Mouse (Mus musculus): ENCODE results near the gene Apol7e.
"Not testable (repeated sequence)": the region's sequence is repeated elsewhere in the genome, so short reads cannot be mapped to it uniquely, and the experiment has no call there.

Apol7e gene

DNA sequence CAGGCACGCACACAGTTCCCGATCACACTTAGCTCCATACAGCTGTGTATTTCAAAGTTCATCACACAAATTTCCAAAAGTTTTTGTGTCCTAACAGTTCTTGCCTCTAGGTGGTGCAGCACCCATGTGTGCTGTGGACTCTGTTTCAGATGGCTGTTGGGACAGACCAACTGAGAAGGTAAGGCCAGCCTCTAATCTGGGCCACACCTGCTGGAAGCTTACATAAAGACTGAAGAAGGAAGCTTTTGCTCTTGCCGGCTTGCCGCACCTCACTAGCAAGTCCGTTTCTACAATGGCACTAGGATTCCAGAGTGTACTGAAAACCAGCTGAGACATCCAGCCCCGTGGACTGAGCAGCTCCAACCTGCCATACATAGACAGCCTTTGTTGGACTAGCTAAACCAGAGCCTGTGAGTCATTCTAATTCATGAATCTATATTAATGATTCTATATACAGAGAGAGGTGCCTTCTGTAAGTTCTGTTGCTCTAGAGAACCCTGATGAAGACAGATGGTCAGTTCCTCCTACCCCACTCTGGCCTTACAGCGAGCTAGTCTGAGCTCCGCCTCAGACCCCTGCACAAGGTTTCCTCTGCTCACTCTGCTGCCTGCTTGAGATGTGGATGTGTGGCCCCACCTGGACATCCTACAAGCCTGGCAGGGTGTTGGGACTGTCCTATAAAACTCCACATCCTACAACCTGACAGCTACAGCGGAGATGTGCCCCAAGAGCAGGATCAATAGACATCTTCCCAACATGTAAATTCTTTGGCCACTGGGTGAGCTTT is 42.0 kb downstream of the Apol7e start:
- no peak for DNase-seq (ENCODE audit: low read depth)

DNA sequence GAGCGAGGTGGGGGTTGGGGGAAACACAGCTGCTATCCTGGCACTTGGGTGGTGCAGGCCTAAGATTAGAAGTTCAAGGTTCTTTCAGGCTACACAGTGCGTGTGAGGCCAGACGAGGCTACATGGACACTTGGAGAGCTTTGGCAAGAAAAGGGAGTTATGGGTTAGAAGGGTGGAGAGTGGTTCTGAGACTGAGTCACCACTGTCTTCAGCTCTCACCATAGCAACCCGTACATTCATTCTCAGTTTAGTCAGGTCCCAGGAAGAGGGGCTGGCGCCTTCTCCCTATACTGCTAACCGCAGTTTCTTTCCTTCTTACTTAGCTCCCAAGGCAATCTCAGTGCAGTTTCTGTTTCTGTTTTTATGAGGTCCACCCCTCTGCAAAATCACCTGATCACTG is 42.9 kb downstream of the Apol7e start:
- not testable (repeated sequence) for DNase-seq (ENCODE audit: low read depth)

DNA sequence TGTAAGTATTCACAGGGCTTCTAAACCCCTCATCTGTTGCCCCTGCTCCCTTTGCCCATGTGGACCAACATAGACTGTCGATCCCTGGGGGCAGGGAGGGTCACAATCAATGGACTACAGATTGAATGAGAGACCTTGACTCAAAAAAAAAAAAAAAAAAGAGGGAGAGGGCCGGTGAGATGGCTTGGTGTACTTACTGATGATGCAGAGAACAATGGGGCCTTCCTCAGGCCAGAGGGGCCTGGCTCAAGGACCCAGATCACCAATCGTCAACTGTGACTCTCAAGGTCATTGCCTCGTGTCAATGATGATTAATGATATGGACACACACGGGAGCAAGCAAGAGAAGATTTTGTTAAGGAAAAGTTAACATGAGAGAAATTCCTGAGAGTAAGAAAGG is 46.0 kb downstream of the Apol7e start:
- no peak for DNase-seq (ENCODE audit: low read depth)

DNA sequence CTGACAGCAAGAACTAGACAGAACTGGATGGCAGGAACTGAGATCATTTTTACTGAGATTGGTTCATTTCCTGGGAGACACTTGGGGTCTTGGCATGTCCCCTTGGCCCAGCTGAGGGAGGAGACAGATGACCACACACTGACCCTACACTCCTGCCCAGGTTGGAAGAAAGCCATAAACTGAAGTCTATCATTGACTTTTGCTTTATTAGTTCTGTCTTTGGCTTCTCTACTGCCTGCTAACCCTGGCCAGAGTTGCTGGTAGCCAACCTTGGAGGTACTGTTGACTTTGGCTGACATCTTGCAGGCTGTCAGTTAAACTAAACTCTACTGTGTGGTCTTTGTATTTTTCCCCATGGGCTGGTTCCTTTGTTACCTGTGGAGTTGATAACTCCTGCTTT is 46.4 kb downstream of the Apol7e start:
- no peak for DNase-seq (ENCODE audit: low read depth)

DNA sequence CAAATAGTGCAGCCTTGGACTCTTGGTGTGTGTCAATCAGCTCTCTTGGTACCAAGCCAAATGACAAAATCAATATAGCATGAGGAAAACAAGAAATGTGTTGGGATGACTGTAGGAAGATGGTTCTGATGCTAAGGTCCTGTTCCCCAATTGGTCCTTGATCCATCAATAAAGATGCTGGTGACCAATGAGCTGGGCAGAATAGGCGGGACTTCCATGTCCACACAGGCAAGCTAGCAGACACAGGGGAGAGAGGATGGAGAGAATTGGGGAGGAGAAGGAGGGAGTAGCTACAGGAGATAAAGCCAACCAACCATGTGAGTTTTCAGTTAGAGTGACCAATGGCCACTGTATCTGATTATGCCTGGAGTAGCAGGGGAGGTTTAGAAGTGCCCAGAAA is 47.7 kb downstream of the Apol7e start:
- DNase-seq (ENCODE audit: low read depth): no peak

DNA sequence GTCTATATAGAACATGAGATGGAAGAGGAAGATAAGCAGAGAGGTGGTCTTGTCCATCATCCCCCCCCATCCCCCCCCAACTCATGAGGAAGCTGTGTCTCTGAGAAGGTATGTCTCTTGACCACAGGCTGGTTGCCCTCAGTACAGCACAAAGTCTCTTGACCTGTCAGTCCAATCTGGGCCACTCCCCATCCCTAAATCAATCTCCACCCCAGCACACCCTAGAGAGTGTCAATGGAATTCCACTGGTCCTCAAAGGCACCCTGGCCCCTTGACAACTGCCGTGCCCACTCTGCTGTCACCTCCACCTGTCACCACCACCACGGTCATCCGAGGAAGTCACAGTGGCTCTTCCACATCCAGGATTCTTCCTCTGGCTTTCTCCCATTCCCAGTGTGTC is 49.8 kb downstream of the Apol7e start:
- DNase-seq (ENCODE audit: low read depth): no peak

DNA sequence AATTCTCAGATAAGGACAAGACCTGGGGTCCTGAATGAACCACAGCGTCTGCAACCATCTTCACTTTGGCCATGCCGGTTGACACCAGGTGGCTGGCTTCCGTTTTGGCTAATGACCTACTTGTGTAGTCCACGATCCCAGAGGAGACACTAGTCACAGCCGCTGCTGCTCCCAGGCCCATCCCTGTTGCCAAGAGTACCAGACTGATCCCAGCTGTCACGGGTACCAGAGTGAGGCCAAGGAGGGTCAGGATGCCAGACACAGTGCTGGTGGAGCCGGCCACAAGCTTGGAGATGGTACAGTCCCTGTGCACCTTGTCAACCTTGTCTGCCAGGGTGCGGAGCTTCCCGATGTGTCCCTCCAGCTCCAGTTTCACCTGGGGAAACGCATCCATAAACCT is 51.1 kb downstream of the Apol7e start:
- no peak for DNase-seq (ENCODE audit: low read depth)

DNA sequence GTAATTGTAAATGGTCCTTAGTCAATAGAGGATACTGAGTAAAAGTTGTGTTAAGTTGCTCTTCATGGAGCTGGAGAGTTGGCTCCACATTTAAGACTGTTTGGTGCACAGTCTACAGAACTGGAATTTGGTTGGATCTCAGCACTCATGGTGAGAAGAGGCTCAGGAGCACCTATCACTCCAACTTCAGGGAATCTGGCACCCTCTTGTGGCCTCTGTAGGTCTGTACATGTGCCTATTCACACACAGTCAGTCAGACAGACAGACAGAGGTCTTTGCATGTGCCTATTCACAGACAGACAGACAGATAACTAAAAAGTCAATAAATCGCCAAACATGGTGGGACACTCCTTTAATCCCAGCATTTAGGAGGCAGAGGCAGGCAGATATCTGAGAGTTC is 51.8 kb downstream of the Apol7e start:
- peak; percentile 26 for DNase-seq (ENCODE audit: low read depth)

DNA sequence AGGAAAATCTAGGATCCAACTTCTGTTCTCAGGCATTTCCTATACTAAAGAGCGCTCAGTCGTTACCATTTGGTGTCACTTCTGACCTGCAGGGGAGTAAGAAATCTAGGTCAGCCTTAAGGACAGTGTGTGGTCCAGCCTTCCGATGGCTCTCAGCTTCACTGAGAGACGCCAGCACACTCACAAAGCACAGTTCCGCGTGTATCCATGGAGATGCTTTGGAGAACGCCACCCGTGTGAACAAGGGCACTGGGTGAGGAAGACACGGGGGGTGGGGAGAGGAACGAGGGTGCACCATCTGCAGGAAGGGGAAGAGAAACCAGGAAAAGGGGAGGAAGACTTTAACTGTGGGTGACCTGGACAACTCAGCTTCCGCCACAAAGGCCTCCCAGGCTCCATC is 53.8 kb downstream of the Apol7e start:
- no peak for DNase-seq (ENCODE audit: low read depth)

DNA sequence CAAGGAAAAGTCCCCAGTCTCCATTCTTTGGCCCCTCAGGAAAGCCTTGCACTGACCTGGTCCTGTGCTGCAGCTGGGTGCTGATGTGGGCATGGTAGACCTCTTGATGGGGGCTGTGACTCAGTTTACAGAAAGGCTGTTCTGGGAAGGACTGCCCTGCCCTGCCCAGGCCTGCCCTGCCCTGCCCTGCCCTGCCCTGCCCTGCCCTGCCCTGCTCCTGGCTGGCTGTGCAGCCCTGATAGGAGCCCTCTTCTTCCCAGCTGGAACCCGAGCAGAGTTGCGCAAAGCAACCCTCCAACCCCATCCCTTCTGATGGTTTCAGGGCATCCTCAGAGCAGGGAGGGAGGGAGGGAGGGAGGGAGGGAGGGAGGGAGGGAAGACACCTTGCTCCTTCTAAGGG is 56.5 kb downstream of the Apol7e start:
- DNase-seq (ENCODE audit: low read depth): no peak

DNA sequence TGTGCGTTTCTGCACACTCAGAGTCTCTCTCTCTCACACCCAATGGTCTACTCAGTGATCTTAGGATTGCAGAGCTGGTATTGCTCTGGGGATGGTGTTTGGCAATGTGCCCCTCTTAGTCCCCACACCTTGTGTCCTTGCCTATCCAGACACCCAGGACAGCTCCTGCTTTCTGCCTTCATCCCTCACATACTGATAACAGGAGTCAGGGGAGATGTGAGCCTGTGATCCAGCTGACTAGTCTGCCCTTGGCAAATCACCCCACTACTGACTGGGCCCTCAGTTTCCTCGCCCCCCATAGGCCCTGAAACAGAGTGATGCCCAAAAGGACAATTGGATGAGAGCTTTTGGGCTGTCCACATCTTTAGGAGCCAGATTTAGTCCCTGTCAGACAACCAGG is 57.4 kb downstream of the Apol7e start:
- DNase-seq (ENCODE audit: low read depth): no peak

DNA sequence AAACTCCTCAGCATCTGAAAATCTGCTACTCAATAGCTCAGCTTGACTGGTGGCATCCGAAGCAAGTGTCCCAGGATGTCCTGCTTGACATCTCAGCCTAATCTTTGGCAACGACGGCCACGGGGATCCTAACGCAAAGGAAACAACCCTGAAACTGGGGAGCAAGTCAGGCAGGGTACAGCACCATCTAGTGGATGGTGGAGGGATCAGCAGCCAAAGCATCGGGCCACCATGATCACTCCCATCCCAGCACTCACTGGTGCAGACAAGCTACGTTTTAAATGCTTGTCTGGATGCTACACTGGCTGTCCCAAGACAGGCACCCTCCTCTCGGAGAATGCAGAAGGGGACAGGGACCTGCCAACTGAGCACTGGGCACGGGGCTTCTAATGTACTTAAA is 58.2 kb downstream of the Apol7e start, which contains the start of gene Apol8:
Gene Apol8, minus strand, starts transcription at position 156 of the 400 bp plus-strand sequence.
- peak; percentile 53 for DNase-seq (ENCODE audit: low read depth)

DNA sequence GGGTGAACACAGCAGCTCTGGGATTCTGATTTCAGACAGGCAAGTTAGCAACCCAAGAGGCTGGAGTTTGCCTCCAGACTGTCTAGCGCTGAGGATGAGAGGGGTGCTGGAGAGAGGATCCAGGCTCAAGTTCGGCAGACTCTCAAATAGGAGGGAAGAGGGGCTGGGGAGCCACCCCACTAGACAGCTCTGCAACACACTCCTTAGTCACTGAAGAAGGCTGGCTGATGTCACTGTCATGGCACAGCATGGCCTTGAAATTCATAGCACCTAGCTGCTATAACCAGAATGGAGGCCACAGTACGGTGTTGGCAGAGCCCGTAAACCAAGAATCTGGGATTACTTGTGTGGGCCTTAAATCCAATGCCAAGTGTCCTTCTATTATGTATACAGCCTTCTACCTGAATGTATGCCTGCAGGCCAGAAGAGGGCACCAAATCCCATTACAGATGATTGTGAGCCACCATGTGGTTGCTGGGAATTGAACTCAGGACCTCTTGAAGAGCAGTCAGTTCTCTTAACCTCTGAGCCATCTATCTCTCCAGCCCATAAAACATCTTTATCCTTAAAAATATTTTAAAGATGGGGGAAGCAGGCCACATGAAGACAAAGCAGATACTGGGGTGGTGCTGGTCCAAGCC is 59.0 kb downstream of the Apol7e start:
- DNase-seq (ENCODE audit: low read depth): no peak

DNA sequence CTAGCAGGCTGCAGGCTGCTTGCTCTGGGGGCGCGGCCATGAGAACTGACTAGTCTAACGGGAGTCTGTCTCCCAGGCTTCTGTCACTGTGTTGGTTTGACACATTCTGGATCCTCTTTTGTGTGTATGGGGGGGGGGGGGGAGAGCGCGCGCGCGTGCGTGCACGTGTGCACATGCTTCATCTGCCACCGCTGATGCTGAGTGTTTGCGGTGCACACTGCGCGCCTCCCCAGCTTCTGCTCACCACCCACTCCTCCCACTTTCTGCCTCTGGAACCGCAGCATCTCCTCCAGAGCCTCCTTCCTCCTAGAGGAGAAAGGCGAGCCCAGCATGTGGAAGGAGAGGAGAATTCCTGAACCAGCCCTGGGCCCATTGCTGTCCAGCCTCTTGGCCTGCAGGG is 61.4 kb downstream of the Apol7e start:
- DNase-seq (ENCODE audit: low read depth): no peak

DNA sequence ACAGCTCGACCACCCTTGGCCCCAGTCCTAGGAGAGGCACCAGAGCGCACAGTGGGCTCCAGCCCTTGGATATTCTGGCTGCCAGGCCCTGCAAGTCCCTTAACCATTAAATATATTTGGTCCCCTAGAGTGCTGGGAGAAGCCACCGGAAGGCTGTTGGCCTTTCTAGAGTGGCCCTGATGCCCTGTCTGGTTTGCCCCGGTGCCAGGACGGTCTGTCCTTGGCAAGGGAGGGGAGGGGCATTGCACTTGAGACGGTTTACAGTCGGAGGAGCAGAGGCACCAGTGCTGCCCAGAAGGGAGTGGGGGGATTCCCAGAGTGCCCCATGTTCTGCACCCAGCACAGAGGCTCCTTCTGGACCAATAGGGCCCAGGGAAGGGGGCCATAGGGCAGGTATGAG is 62.4 kb downstream of the Apol7e start:
- DNase-seq (ENCODE audit: low read depth): no peak

DNA sequence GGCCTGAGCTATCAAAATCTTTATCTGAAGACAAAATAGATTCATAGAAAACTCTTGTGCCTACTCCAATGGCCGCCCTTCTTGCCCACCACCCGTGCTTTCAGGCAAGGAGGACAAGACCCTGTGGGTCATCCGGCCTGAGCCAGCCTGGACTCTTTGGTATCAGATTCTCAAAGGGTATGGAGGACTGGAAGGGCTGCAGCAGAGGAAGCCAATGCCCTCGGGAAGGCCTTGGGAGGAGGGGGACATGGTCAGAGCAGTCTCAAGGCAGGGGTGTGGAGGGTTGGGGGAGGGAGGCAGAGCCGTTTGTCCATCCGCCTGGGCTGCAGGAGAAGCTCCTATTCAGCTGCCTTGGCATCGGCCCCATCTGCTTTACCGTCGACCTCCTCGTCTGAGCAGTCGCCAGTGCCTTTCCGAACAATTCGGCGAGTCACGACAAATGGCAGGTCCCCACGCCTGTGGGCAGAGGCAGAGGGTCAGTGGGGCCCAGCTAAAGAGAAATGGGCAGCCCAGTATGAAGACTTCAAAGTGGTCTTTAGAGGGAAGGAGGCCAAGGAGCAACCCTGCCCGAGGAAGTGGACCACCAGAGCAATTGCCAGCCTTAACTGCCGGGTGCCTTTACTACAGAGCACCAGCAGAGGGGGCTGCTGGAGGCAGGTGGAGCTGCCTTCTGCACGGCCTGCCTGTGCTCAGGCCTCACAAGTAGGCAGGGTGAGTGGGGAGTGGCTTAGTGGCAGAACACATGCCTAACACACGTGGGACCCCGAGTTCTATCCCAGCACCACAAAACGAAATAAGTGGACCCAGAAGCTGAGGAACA is 63.1 kb downstream of the Apol7e start:
- no peak for DNase-seq (ENCODE audit: low read depth)

DNA sequence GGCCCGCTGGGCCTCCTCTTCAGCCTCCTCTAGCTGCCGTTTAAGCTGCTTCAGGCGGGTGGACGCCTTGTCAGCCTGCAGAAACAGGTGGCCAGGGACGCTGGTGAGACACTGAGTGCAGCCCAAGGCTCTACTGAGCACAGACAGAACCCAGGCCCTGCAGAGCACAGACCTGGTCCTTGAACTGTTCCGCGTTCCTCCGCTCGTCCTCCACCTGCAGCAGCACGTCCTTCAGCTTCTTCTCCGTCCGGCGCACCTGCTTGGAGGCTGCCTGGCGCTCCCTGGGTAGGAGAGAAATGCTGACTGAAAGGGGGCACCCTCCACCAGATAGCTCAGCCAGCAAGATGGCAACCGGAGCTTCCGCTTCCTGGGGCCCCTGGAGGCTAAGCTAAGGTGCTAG is 64.4 kb downstream of the Apol7e start:
- DNase-seq (ENCODE audit: low read depth): no peak

DNA sequence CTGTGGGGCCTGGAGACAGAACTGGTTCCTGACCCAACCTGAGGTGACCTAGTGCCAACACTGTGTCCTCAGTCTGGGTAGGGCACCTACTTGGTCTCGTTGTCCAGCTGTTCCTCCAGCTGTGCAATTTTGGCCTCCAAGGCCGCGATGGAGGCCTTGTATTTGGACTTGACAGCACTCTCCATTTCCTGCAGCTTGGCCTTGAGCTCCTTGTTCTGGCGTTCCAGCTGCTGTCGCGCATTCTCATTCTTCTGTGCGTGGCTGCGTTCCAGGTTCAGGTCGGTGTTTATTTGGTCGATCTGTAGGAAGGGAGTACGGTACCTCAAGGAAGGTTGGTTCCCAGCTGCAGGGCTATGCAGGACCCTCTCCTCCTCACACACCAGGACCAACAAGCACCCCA is 65.0 kb downstream of the Apol7e start:
- DNase-seq (ENCODE audit: low read depth): no peak

DNA sequence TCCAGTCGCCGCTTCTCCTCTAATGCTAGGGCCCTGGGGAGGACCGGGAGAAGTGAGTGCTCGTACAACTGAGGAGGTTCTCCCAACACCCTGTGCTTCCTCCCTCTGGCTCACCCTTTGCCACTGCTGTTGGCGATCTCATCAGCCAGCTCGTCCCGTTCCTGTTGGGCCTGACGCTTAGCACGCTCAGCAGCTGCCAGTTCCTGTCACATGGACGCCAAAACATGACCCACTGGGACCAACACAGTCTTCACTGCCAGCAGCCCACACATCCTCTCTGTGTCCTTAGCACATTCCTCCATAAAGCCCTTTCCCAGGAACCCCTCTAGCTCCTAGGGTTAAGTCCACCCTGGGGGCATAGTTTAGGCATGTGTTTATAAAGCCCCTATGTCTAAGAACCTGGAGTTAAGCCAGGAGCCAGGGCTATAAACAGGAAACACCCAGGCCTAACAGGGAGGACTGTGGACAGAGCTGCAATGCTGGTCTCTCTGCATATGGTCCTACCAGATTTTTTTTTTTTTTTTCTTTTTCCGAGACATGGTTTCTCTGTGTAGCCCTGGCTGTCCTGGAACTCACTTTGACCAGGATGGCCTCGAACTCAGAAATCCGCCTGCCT is 65.8 kb downstream of the Apol7e start:
- DNase-seq (ENCODE audit: low read depth): no peak

DNA sequence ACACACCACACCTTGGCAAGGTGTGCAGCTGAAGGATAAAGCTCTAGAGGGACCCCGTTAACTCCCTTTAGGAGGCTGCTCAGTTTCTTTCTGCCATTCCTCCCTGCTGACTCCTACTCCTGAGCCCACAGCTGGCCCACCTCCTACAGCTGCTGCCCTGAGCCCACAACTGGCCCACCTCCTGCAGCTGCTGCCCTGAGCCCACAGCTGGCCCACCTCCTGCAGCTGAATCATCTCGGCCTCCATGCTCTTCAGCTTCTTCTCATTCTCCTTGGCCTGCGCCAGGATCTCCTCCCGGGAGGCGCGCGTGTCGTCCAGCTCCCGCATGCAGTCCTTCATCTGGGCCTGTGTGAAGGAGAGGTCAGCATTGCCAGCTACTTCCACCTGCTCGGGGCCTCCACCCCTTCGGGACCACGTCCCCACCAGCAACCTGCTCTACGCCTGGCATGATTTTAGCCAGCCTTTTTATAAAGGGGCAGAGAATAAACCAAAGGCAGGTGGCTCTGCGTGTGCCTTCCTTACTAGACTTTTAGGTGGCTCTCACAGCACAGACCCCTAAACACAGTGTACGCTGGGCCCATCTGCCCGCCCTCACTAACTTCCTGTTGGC is 66.9 kb downstream of the Apol7e start:
- no peak for DNase-seq (ENCODE audit: low read depth)

DNA sequence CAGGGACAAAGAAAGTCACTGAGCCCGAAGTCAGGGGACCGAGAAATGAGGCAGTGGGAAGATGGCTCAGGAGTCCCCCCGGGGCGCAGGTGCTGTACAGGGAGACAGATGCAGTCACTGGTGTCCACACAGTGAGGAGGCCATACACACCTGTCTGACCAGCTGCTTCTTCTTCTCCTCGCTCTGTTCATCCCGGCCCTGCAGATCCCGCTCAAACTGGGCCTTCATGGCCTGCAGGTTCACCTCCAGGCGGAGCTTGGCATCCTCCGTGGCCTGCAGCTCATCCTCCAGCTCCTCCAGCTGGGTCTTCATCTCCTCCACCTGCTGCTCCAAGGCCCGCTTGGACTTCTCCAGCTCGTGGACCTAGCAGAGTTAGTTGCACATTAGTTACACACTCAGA is 68.3 kb downstream of the Apol7e start:
- no peak for DNase-seq (ENCODE audit: low read depth)

All from c-Kit-positive CD71-negative TER-119-negative erythroid progenitor cells, embryonic 14.5 days (primary cell).